Mouse (Mus musculus) MEL (cell line): ENCODE data around the gene Bach2. TPM values are rescaled to one million over a fixed set of nuclear protein-coding genes. Genes with fewer than 3 reads are reported as not detected.

ENCODE experiments used
- DNase-seq: peaks from one replicate; pipeline ENCODE4 v3.0.0; 2011; ENCODE audit warnings: low read depth, low spot score
- H3K27ac ChIP-seq: 2 replicates; pipeline ENCODE4 v1.5.1; 2012; ENCODE audit warnings: low read depth, mild to moderate bottlenecking, control low read depth, low read length, moderate library complexity; ENCODE audit not compliant: control insufficient read depth
- H3K27me3 ChIP-seq, 2 experiments: fragments of 150-350 bp in 1 of 2; sonication (generic) in 1 of 2; 2 replicates each; pipeline ENCODE4 v1.6.1; 2012; ENCODE audit warnings: low read length in 2 of 2, mild to moderate bottlenecking in 2 of 2, improper control_type of control experiment in 1 of 2, moderate library complexity in 1 of 2; ENCODE audit not compliant: insufficient read depth in 2 of 2, control insufficient read depth in 1 of 2
- H3K36me3 ChIP-seq, 2 experiments: 2 replicates each; pipeline ENCODE4 v1.6.1; 2012 to 2014; ENCODE audit warnings: low read length in 2 of 2, improper control_type of control experiment in 1 of 2, inconsistent platforms in 1 of 2, mild to moderate bottlenecking in 1 of 2; ENCODE audit not compliant: insufficient read depth in 2 of 2, control insufficient read depth in 1 of 2
- H3K4me1 ChIP-seq, 2 experiments: fragments of 150-350 bp in 1 of 2; sonication (generic) in 1 of 2; 2 replicates each; pipeline ENCODE4 v1.6.1; 2012; ENCODE audit warnings: low read length in 2 of 2, improper control_type of control experiment in 1 of 2, mild to moderate bottlenecking in 1 of 2; ENCODE audit not compliant: insufficient read depth in 2 of 2, control insufficient read depth in 1 of 2
- H3K4me3 ChIP-seq, 2 experiments: fragments of 150-350 bp in 1 of 2; sonication (generic) in 1 of 2; 2 replicates each; pipeline ENCODE4 v1.5.1; 2012; ENCODE audit warnings: low read depth in 2 of 2, low read length in 2 of 2, mild to moderate bottlenecking in 2 of 2, moderate library complexity in 2 of 2, control low read depth in 1 of 2, improper control_type of control experiment in 1 of 2; ENCODE audit not compliant: control insufficient read depth in 1 of 2, insufficient read depth in 1 of 2
- H3K79me2 ChIP-seq: 2 replicates; pipeline ENCODE4 v1.6.1; 2012; ENCODE audit warnings: mild to moderate bottlenecking, low read length, moderate library complexity; ENCODE audit not compliant: control insufficient read depth, poor library complexity, insufficient read depth
- H3K9ac ChIP-seq: 2 replicates; pipeline ENCODE4 v1.6.1; 2012; ENCODE audit warnings: low read depth, mild to moderate bottlenecking, control low read depth, low read length, moderate library complexity; ENCODE audit not compliant: control insufficient read depth, poor library complexity, severe bottlenecking
- H3K9me3 ChIP-seq: fragments of 150-350 bp; sonication (generic); replicated peaks from 2 replicates; pipeline ENCODE4 v1.6.1; 2012; ENCODE audit warnings: mild to moderate bottlenecking, low read length, improper control_type of control experiment, moderate library complexity; ENCODE audit not compliant: insufficient read depth
- BHLHE40 ChIP-seq: IDR thresholded peaks from 2 replicates; pipeline ENCODE4 v1.6.1; 2012; ENCODE audit warnings: low read depth, mild to moderate bottlenecking, inconsistent platforms, low read length, improper control_type of control experiment, borderline replicate concordance
- CHD1 ChIP-seq: IDR thresholded peaks from 2 replicates; pipeline ENCODE4 v1.6.1; 2012; ENCODE audit warnings: low read depth, mild to moderate bottlenecking, inconsistent platforms, low read length, improper control_type of control experiment
- CHD2 ChIP-seq: IDR thresholded peaks from 2 replicates; pipeline ENCODE4 v1.6.1; 2011; ENCODE audit warnings: low read length, improper control_type of control experiment
- CTCF ChIP-seq, 3 experiments: IDR thresholded peaks in 2 of 3; conservative IDR thresholded peaks in 1 of 3; 2 replicates each; pipeline ENCODE4 v1.5.1; 2011 to 2012; ENCODE audit warnings: low read length in 3 of 3, low read depth in 2 of 3, mild to moderate bottlenecking in 2 of 3, improper control_type of control experiment in 1 of 3, inconsistent platforms in 1 of 3, mixed read lengths in 1 of 3, moderate library complexity in 1 of 3; ENCODE audit not compliant: control insufficient read depth in 1 of 3, insufficient read depth in 1 of 3, poor library complexity in 1 of 3, severe bottlenecking in 1 of 3
- E2F4 ChIP-seq: IDR thresholded peaks from 2 replicates; pipeline ENCODE4 v1.6.1; 2011; ENCODE audit warnings: low read depth, low read length, improper control_type of control experiment, borderline replicate concordance
- ETS1 ChIP-seq: IDR thresholded peaks from 2 replicates; pipeline ENCODE4 v1.6.1; 2012; ENCODE audit warnings: low read depth, mild to moderate bottlenecking, inconsistent platforms, low read length, improper control_type of control experiment, moderate library complexity
- GABPA ChIP-seq: IDR thresholded peaks from 2 replicates; pipeline ENCODE4 v1.6.1; 2012; ENCODE audit warnings: low read depth, mild to moderate bottlenecking, inconsistent platforms, low read length, improper control_type of control experiment, moderate library complexity
- GATA1 ChIP-seq: IDR thresholded peaks from 2 replicates; pipeline ENCODE4 v1.6.1; 2011; ENCODE audit warnings: low read depth, low read length, improper control_type of control experiment
- KAT2A ChIP-seq: conservative IDR thresholded peaks from 2 replicates; pipeline ENCODE4 v1.6.1; 2012; ENCODE audit warnings: low read depth, low read length, improper control_type of control experiment, inconsistent platforms
- MAFK ChIP-seq: IDR thresholded peaks from 2 replicates; pipeline ENCODE4 v1.6.1; 2011; ENCODE audit warnings: low read depth, mild to moderate bottlenecking, low read length, improper control_type of control experiment, borderline replicate concordance
- MAZ ChIP-seq: IDR thresholded peaks from 2 replicates; pipeline ENCODE4 v1.6.1; 2012; ENCODE audit warnings: low read depth, mild to moderate bottlenecking, inconsistent platforms, low read length, improper control_type of control experiment
- MEF2A ChIP-seq: IDR thresholded peaks from 2 replicates; pipeline ENCODE4 v1.6.1; 2014; ENCODE audit warnings: low read depth, mild to moderate bottlenecking, inconsistent platforms, low read length, improper control_type of control experiment; ENCODE audit not compliant: poor library complexity, insufficient replicate concordance, severe bottlenecking; ENCODE audit errors: extremely low read depth
- MYB ChIP-seq: IDR thresholded peaks from 2 replicates; pipeline ENCODE4 v1.6.1; 2011; ENCODE audit warnings: mild to moderate bottlenecking, low read depth, low read length, improper control_type of control experiment
- MYC ChIP-seq: IDR thresholded peaks from 2 replicates; pipeline ENCODE4 v1.6.1; 2011; ENCODE audit warnings: low read depth, mild to moderate bottlenecking, low read length, improper control_type of control experiment, moderate library complexity
- NRF1 ChIP-seq: IDR thresholded peaks from 2 replicates; pipeline ENCODE4 v1.6.1; 2014; ENCODE audit warnings: low read depth, mild to moderate bottlenecking, inconsistent platforms, low read length, improper control_type of control experiment, moderate library complexity; ENCODE audit not compliant: poor library complexity, insufficient read depth, severe bottlenecking
- POLR2AphosphoS5 ChIP-seq: IDR thresholded peaks from 2 replicates; pipeline ENCODE4 v1.6.1; 2012; ENCODE audit warnings: low read depth, borderline replicate concordance, mild to moderate bottlenecking, inconsistent platforms, low read length, moderate library complexity, mixed read lengths
- RAD21 ChIP-seq: IDR thresholded peaks from 2 replicates; pipeline ENCODE4 v1.6.1; 2011; ENCODE audit warnings: mild to moderate bottlenecking, low read depth, low read length, improper control_type of control experiment
- RCOR1 ChIP-seq: IDR thresholded peaks from 2 replicates; pipeline ENCODE4 v1.6.1; 2012; ENCODE audit warnings: low read depth, mild to moderate bottlenecking, inconsistent platforms, low read length, improper control_type of control experiment
- SIN3A ChIP-seq: IDR thresholded peaks from 2 replicates; pipeline ENCODE4 v1.6.1; 2012; ENCODE audit warnings: low read length, improper control_type of control experiment, inconsistent platforms
- SMC3 ChIP-seq: IDR thresholded peaks from 2 replicates; pipeline ENCODE4 v1.6.1; 2011; ENCODE audit warnings: low read depth, low read length, improper control_type of control experiment
- TBP ChIP-seq: IDR thresholded peaks from 2 replicates; pipeline ENCODE4 v1.8.0; 2011; ENCODE audit warnings: low read depth, low read length, improper control_type of control experiment
- UBTF ChIP-seq: IDR thresholded peaks from 2 replicates; pipeline ENCODE4 v1.6.1; 2012; ENCODE audit warnings: low read depth, mild to moderate bottlenecking, inconsistent platforms, low read length, improper control_type of control experiment, moderate library complexity, borderline replicate concordance; ENCODE audit not compliant: insufficient read depth
- USF2 ChIP-seq, 2 experiments: IDR thresholded peaks; 2 replicates each; pipeline ENCODE4 v1.6.1; 2011 to 2012; ENCODE audit warnings: improper control_type of control experiment in 2 of 2, low read length in 2 of 2, borderline replicate concordance in 1 of 2, inconsistent platforms in 1 of 2, low read depth in 1 of 2, mild to moderate bottlenecking in 1 of 2; ENCODE audit not compliant: insufficient read depth in 1 of 2
- ZC3H11A ChIP-seq: IDR thresholded peaks from 2 replicates; pipeline ENCODE4 v1.6.1; 2012; ENCODE audit warnings: low read depth, mild to moderate bottlenecking, inconsistent platforms, low read length, improper control_type of control experiment
- ZKSCAN1 ChIP-seq: IDR thresholded peaks from 2 replicates; pipeline ENCODE4 v1.6.1; 2012; ENCODE audit warnings: low read depth, mild to moderate bottlenecking, inconsistent platforms, low read length, improper control_type of control experiment, moderate library complexity
- ZMIZ1 ChIP-seq: IDR thresholded peaks from 2 replicates; pipeline ENCODE4 v1.6.1; 2012; ENCODE audit warnings: low read depth, mild to moderate bottlenecking, inconsistent platforms, low read length, improper control_type of control experiment, moderate library complexity
- ZNF384 ChIP-seq: IDR thresholded peaks from 2 replicates; pipeline ENCODE4 v1.6.1; 2012; ENCODE audit warnings: low read depth, mild to moderate bottlenecking, inconsistent platforms, low read length, improper control_type of control experiment
- polyA plus RNA-seq, 2 experiments: library from polyadenylated mRNA; stranded (reverse) in 1 of 2; unstranded in 1 of 2; fragments of >175 nt in 1 of 2; fragments of >200 nt in 1 of 2; gene quantifications; 2 replicates each; pipeline versions ENCODE4 v1.2.1 to v1.2.4; 2012; ENCODE audit warnings: low replicate concordance in 2 of 2, low read depth in 1 of 2; ENCODE audit not compliant: insufficient read length in 2 of 2, insufficient read depth in 1 of 2, missing spikeins in 1 of 2
- total RNA-seq: library from RNA; depleted of rRNA; stranded (reverse); fragments of 300-350 nt; gene quantifications from 2 replicates; pipeline ENCODE4 v1.2.3, GENCODE M21; 2012

Gene Bach2
- total and polyA plus RNA-seq, 3 experiments = 0.04 TPM; not detected in 2

DNA sequence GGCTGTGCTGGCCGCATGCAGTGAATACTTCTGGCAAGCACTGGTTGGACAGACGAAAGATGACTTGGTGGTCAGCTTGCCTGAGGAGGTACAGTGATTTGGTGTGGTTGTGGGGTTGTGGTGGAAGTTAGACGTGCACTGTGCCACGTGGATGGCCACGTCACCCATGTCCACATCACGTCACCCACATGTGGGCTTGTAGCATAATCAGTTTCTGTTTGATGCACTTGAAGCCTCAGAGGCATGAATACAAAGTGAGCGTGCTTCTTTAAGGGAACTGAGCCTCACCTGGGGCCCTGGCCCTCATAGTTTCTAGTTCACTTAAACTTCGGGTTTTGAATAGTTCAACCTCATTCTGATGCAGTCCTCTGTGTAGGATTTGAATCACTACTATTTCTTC is 263.2 kb downstream of the Bach2 start:
- no peaks in the 10 kb centered on the region for H3K9me3 ChIP-seq
- H3K27ac ChIP-seq = no peak overlapping the region
- H3K9ac ChIP-seq = no peak overlapping the region
- H3K36me3 ChIP-seq = no peaks in the 10 kb centered on the region
- no peaks in the 10 kb centered on the region for H3K79me2 ChIP-seq
- H3K4me1 ChIP-seq = no peaks in the 10 kb centered on the region
- TF ChIP-seq MYB (no peak), UBTF (no peak), RCOR1 (no peak), GABPA (no peak), NRF1 (no peak), MYC (no peak), CHD1 (no peak), ZNF384 (no peak), KAT2A (no peak), TBP (no peak), MAZ (no peak), RAD21 (no peak), ZMIZ1 (no peak), ETS1 (no peak), BHLHE40 (no peak), MAFK (no peak), CHD2 (no peak), SIN3A (no peak)
- H3K27me3 ChIP-seq = peaks cover 0 to 5% of the 10 kb centered on the region in 2 experiments; a peak in 2 of 4 replicates
- H3K4me3 ChIP-seq = no peak overlapping the region
- no peak for DNase-seq

DNA sequence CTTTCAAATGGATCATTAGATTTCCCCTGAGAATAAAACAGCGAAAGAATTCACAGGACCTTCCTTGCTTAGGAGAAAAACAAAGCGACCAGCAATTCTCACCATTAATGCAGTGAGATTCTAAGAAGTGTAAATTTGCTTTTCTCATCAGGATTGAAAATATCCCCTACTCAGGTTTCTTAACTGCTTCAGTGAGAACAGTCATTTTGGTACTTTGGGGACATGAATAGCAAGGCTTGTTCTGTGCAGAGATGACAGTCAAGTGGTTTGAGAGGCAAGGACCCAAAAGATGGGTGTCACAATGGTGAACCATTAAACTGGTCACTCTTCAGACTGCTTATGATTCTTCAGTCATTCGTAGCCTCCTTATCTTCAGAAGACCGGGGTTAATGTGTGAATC is 263.6 kb downstream of the Bach2 start:
- Histone ChIP-seq H3K4me3 (no peak overlapping the region), H3K27me3 (peaks cover 0 to 5% of the 10 kb centered on the region in 2 experiments; a peak in 2 of 4 replicates), H3K79me2 (no peaks in the 10 kb centered on the region), H3K9ac (no peak overlapping the region), H3K36me3 (no peaks in the 10 kb centered on the region), H3K9me3 (no peaks in the 10 kb centered on the region), H3K27ac (no peak overlapping the region), H3K4me1 (no peaks in the 10 kb centered on the region)
- DNase-seq = no peak
- TF ChIP-seq MEF2A (no peak), POLR2AphosphoS5 (no peak), GABPA (no peak), E2F4 (no peak), GATA1 (no peak), ZC3H11A (no peak), SMC3 (no peak), MYB (no peak), MYC (no peak), UBTF (no peak), ZKSCAN1 (no peak), USF2 (IDR thresholded peaks at IDR 0.05; ENCODE audit: borderline replicate concordance in 1 of 2, insufficient read depth in 1 of 2, low read depth in 1 of 2, low read length in 2 of 2) (no peak), NRF1 (no peak), CTCF (IDR thresholded peaks at IDR 0.05 in 2 of 3, conservative IDR thresholded peaks at IDR 0.05 in 1 of 3; ENCODE audit: control insufficient read depth in 1 of 3, insufficient read depth in 1 of 3, low read depth in 2 of 3, low read length in 3 of 3, poor library complexity in 1 of 3, severe bottlenecking in 1 of 3) (no peak), MAFK (no peak)
